Mouse (Mus musculus) 416B (cell line): ENCODE measurements around the gene Arsk.

Source experiments
- DNase-seq: peaks from one replicate; pipeline ENCODE4 v3.0.0; 2011; ENCODE audit warnings: low read depth

Arsk gene

GRCm38 (mm10) chr13:76098493-76099303, at the start of gene Arsk, which contains the start of gene Ttc37:
Gene Arsk, minus strand, starts transcription at chr13:76098660.
Gene Ttc37, plus strand, starts transcription at chr13:76098734.
- peak; percentile 98 for DNase-seq

GRCm38 (mm10) chr13:76141117-76141808, 42.8 kb upstream of the Arsk start:
- no peak for DNase-seq

- DNase-seq: no peak
Observed at GRCm38 (mm10) chr13:76138862-76139261, 40.4 kb upstream of the Arsk start.

GRCm38 (mm10) chr13:76132415-76132814, 34.0 kb upstream of the Arsk start:
- DNase-seq: no peak

GRCm38 (mm10) chr13:76128799-76129198, 30.3 kb upstream of the Arsk start:
- peak; percentile 14 for DNase-seq

GRCm38 (mm10) chr13:76109069-76109824, 10.8 kb upstream of the Arsk start:
- DNase-seq: no peak

GRCm38 (mm10) chr13:76101989-76102388, 3.5 kb upstream of the Arsk start:
- DNase-seq: peak; percentile 29

- peak; percentile 80 for DNase-seq
Observed at GRCm38 (mm10) chr13:76098116-76098492, 356 bp downstream of the Arsk start.

- DNase-seq: peak; percentile 52
Observed at GRCm38 (mm10) chr13:76074323-76074722, 24.1 kb downstream of the Arsk start.

GRCm38 (mm10) chr13:76064363-76064945, 34.0 kb downstream of the Arsk start:
- DNase-seq: no peak

GRCm38 (mm10) chr13:76063548-76063947, 34.9 kb downstream of the Arsk start:
- DNase-seq: no peak

- DNase-seq: peak; percentile 59
Observed at GRCm38 (mm10) chr13:76062569-76062968, 35.9 kb downstream of the Arsk start.

GRCm38 (mm10) chr13:76062126-76062525, 36.3 kb downstream of the Arsk start:
- DNase-seq: no peak

- no peak for DNase-seq
Observed at GRCm38 (mm10) chr13:76059591-76059990, 38.9 kb downstream of the Arsk start.

GRCm38 (mm10) chr13:76057267-76058069, 41.0 kb downstream of the Arsk start:
- DNase-seq: no peak

GRCm38 (mm10) chr13:76056896-76057266, 41.6 kb downstream of the Arsk start, which contains the start of gene Gpr150:
Gene Gpr150, minus strand, starts transcription at chr13:76056996.
- no peak for DNase-seq

GRCm38 (mm10) chr13:76056261-76056724, 42.2 kb downstream of the Arsk start:
- no peak for DNase-seq

GRCm38 (mm10) chr13:76055391-76056232, 42.8 kb downstream of the Arsk start:
- DNase-seq: no peak

- peak; percentile 57 for DNase-seq
Observed at GRCm38 (mm10) chr13:76044971-76045370, 53.5 kb downstream of the Arsk start.

GRCm38 (mm10) chr13:76042455-76042854, 56.0 kb downstream of the Arsk start:
- no peak for DNase-seq
